Mouse (Mus musculus) cerebellum, adult 8-10 months (tissue): ENCODE measurements around the gene Cebpzos.

Experiments
- DNase-seq: peaks from one replicate; pipeline ENCODE4 v3.0.0; 2022

Cebpzos gene

GRCm38 (mm10) chr17:78938927-78939326 lies 22.6 kb downstream of the Cebpzos start:
- DNase-seq, result no peak

GRCm38 (mm10) chr17:78942579-78942978 lies 26.3 kb downstream of the Cebpzos start:
- no peak for DNase-seq

GRCm38 (mm10) chr17:78951225-78951624 lies 34.9 kb downstream of the Cebpzos start:
- DNase-seq, result no peak

- no peak for DNase-seq
These were observed 35.8 kb downstream of the Cebpzos start for GRCm38 (mm10) chr17:78952070-78952469.

- no peak for DNase-seq
These were observed 36.9 kb downstream of the Cebpzos start for GRCm38 (mm10) chr17:78953240-78953639.

GRCm38 (mm10) chr17:78959473-78959872 lies 43.2 kb downstream of the Cebpzos start:
- no peak for DNase-seq

- no peak for DNase-seq
These were observed 48.1 kb downstream of the Cebpzos start for GRCm38 (mm10) chr17:78964387-78964786.

- DNase-seq, result no peak
These were observed 50.0 kb downstream of the Cebpzos start for GRCm38 (mm10) chr17:78966092-78966883.

- no peak for DNase-seq
These were observed 52.2 kb downstream of the Cebpzos start for GRCm38 (mm10) chr17:78968500-78968899.
